Mouse (Mus musculus) regulatory T cell (primary cell): ENCODE measurements at regions not wholly inside any gene's neighbourhood (a gene's known extent, or its start where the extent isn't known, plus 50 kb on each side); places are given as distances from the start of the nearest gene placed in this dataset.

Experiments used
- in situ Hi-C: fragments of 300-600 bp; cut with MboI, MseI; formaldehyde crosslinking; loops from one replicate; pipeline ENCODE4 v1.15.1; 2025; ENCODE audit warnings: high pct_unique_total_duplicates

DNA sequence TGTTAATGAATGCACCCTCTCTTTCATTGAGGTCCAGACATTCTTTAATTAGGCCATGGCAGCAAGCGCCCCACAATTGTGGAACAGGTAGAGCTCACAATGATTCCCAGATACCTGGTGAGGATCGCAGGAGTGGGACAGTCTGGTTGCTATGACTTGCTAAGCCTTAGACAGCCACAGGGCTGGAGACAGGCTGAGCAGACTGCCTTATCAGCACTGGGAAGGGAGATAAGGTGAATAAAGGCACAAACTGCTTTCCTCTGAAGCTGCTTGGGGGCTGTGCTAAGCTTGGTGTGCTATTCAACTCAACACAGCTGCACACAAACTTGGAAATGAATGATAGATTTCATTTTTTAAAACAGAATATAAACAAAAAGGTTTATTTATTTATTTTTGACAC is 159.8 kb upstream of the Masp1 start:
- in situ Hi-C loops = no loop called here

DNA sequence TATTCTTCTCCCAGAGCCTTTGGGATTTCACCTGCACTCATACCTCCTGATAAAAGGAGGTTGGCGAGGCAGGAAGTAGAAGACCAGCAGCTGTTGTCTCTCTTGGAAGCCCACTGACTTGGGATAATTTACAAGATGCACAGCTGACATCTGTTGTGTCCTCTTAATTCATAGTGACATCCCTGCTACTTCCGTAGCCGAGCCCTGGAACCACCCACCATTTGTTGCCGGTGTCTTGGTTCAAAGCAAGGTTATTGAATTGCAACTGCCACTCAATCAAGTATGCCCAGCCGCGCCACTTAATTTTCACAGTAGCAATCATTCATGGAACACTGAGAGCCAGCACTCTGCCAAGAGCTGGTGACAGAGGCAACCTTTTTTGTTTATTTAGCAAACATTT is 151.8 kb upstream of the Masp1 start:
- in situ Hi-C loops = no loop called here

DNA sequence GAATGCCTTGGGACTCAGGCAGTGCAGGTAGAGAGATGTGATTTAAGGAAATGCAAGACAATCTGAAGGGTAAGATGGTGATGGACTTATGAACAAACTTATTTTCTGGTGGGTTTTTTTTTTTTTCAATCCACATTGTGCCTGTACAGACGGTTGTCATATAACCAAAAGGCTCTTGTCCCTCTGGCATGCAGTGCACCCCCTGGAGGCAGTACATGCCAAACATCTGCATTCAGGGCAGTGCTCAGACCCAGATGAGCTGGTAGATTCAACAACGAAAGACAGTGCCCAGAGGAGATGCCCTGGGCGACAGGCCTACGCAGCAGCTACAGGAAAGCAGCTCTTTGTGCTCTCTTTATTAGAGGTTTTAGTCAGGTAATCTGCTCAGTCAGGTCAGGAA is 149.5 kb upstream of the Masp1 start:
- in situ Hi-C loops = no loop called here

DNA sequence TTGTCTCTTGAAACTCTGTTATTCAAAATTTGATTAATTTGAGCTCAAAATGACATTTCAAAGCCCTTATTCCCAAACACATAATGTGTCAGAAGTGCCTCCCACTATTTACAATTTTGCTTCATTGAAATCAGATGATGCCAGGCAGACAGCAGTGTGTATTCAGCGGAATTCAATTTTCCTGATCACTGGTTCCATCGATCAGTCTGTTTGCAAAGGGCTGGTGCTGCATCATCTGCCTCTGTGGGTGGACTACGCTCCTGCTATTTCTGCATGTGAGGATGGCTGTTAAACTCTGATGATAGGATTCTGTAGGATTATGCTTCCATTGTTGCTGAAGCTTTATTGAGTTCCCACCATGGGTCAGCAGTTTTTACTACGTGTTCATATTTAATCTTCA is 149.0 kb upstream of the Masp1 start:
- in situ Hi-C loops = no loop called here
